Mouse (Mus musculus) ovary, postnatal 14 days (tissue): ENCODE results near the gene Gm27029.
"Not testable (repeated sequence)": the region's sequence is repeated elsewhere in the genome, so short reads cannot be mapped to it uniquely, and the experiment has no call there.

Source experiments
- DNase-seq: peaks from one replicate; pipeline ENCODE4 v3.0.0; 2022; ENCODE audit warnings: low spot score

Gene Gm27029

GRCm38 (mm10) chr11:101424105-101424851, at the start of gene Gm27029:
Gene Gm27029 (minus strand): TSS chr11:101424796.
- DNase-seq: peak; percentile 17

- DNase-seq: no peak
These were observed 49.7 kb upstream of the Gm27029 start for GRCm38 (mm10) chr11:101474298-101474697.

GRCm38 (mm10) chr11:101473686-101474085, 49.1 kb upstream of the Gm27029 start:
- not testable (repeated sequence) for DNase-seq

GRCm38 (mm10) chr11:101472336-101472735, 47.7 kb upstream of the Gm27029 start:
- no peak for DNase-seq

- no peak for DNase-seq
These were observed 47.3 kb upstream of the Gm27029 start for GRCm38 (mm10) chr11:101471926-101472325.

- no peak for DNase-seq
These were observed 45.6 kb upstream of the Gm27029 start for GRCm38 (mm10) chr11:101470206-101470605.

GRCm38 (mm10) chr11:101469155-101469554, 44.6 kb upstream of the Gm27029 start:
- DNase-seq: no peak

- no peak for DNase-seq
These were observed 44.1 kb upstream of the Gm27029 start for GRCm38 (mm10) chr11:101468731-101469130.

- DNase-seq: peak; percentile 41
These were observed 43.7 kb upstream of the Gm27029 start for GRCm38 (mm10) chr11:101468263-101468688.

- peak; percentile 49 for DNase-seq
These were observed 43.1 kb upstream of the Gm27029 start for GRCm38 (mm10) chr11:101467477-101468262.

- not testable (repeated sequence) for DNase-seq
These were observed 42.0 kb upstream of the Gm27029 start for GRCm38 (mm10) chr11:101466552-101466950.

GRCm38 (mm10) chr11:101465869-101466551, 41.4 kb upstream of the Gm27029 start, which contains the start of gene Vat1:
Gene Vat1 (minus strand): TSS chr11:101466230.
- peak; percentile 47 for DNase-seq

GRCm38 (mm10) chr11:101465101-101465868, 40.7 kb upstream of the Gm27029 start:
- peak; percentile 57 for DNase-seq

- no peak for DNase-seq
These were observed 39.9 kb upstream of the Gm27029 start, which contains the start of gene Rnd2 for GRCm38 (mm10) chr11:101464211-101465100. Gene Rnd2 (plus strand): TSS chr11:101464999.

- DNase-seq: no peak
These were observed 38.2 kb upstream of the Gm27029 start for GRCm38 (mm10) chr11:101462583-101463440.

GRCm38 (mm10) chr11:101462141-101462540, 37.5 kb upstream of the Gm27029 start:
- no peak for DNase-seq

- DNase-seq: no peak
These were observed 35.7 kb upstream of the Gm27029 start for GRCm38 (mm10) chr11:101460321-101460720.

GRCm38 (mm10) chr11:101459716-101460115, 35.1 kb upstream of the Gm27029 start:
- no peak for DNase-seq

GRCm38 (mm10) chr11:101458217-101458616, 33.6 kb upstream of the Gm27029 start:
- DNase-seq: no peak

- no peak for DNase-seq
These were observed 33.0 kb upstream of the Gm27029 start for GRCm38 (mm10) chr11:101457631-101458030.
